Mouse (Mus musculus): ENCODE measurements at regions not wholly inside any gene's neighbourhood (a gene's known extent, or its start where the extent isn't known, plus 50 kb on each side); places are given as distances from the start of the nearest gene placed in this dataset.

DNA sequence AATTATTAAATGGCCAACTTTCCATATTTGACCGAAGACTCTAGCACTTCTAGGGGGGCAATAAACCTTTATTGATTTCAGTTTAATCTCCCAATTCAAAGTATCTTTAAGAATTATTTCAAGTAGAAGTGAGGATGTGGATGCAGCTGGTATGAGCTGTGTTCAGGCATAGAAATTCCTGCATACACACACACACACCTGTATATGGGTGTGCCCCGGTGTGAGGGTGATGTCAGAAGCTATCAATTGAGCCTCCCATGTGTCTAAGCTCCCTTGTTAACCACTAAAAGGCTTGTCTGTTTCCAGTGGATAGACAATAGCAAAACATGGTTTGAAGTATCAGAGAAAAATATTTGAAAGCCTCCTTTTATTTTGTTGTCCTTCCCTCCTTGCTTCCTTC lies 114.3 kb downstream of the Foxa2 start:
- POLR2A ChIA-PET = interaction anchor here in 2 of 4 experiments (0.8 to 1.0 kb wide), 2 partner anchors 12 to 97 kb away, joined by 3 to 4 read pairs; no protein-coding TSS in a partner anchor

DNA sequence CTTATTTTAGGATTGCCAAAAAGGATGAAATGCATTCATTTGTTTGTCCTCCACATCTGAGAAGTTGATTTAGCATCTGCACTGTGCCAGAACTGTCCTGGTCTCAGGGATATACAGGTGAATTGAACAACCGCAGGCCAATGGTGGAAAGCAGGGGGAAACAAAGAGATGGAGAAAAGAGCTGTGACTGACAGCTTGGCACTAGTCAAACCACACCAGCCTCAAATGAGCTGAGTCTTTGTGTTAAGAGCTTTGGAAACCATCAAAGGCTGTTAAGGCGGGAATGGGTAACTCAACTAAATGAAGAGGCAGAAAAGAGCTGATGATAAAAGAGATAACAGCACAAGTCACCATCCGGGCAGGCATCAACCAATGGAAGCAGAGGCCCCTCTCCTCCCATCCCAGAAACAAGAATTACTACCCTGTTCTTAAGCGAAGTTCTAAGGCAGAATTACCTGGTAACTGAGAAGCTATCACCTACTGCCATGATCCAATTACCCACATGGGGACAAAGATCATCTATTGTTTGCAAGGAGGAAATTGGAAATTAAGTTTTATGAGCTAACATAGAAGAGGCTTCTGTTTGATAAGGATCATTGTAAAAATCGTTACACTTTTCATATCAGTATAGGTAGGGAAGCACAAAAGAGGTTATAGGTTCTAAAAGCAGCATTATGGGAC lies 117.6 kb downstream of the Foxa2 start:
- CTCF ChIA-PET = no interaction called here
- POLR2A ChIA-PET = no interaction called here

More for the DNA sequence above, 114.3 kb downstream of the Foxa2 start:
- CTCF ChIA-PET = no interaction called here

DNA sequence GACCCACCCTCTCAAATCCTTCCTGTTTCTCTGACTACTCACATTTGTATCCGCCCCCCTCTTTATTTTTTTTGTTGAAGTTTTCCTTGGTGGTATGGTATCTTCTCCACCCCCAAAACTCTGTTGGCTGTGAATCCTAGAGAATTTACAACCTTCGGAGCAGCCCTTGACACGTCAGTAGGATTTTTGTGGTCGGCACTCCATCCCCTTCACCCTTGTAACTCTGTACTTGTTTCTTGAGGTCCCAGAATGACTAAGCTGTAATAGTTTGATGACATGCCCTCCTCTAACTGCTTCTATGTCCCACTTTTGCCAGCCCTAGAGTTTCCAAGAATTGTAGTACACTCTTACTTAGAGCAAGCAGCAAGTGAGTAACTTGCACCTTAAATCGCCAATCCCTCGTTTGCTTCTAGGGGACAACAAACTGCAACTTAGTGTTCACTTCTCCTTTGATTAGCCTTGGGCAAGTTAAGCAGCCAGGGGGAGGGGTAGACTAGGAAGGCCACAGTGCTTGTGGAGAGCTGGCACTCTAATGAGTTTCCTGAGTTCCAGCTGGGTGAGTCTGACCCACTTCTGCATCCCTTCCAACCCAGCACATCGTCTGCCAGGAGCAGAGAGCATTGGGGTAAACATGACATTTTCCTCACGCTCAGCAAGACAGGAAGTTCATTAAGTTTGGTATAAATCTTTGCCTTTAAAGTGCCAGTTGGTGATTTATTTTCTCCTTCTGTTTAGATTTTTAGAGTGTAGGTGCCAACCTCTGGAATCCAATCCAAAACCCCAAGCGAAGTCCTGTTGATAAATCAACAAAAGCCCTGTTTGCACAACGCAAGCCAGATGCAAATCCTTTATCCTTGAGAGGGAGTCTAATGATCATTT lies 118.7 kb downstream of the Foxa2 start:
- ChIA-PET CTCF (no interaction called here), POLR2A (no interaction called here)

GRCm38 (mm10) chr2:147926861-147927260 lies 119.9 kb downstream of the Foxa2 start:
- CTCF ChIA-PET = no interaction called here
- POLR2A ChIA-PET = no interaction called here

GRCm38 (mm10) chr2:147907341-147907740 lies 139.4 kb downstream of the Foxa2 start:
- CTCF ChIA-PET = interaction anchor here in 2 of 4 experiments (1.1 to 2.6 kb wide), 2 partner anchors 12 to 179 kb away, joined by 4 to 8 read pairs; no protein-coding TSS in a partner anchor
- POLR2A ChIA-PET = interaction anchor here in 1 of 4 experiments (0.7 kb wide), 1 partner anchor 195 kb away, joined by 3 read pairs; no protein-coding TSS in a partner anchor

- POLR2A ChIA-PET = interaction anchor here in 3 of 4 experiments (0.5 to 1.5 kb wide), 3 partner anchors 62 to 315 kb away, joined by 3 to 4 read pairs (median 3); no protein-coding TSS in a partner anchor
- CTCF ChIA-PET = interaction anchor here (1.1 to 2.6 kb wide), 4 partner anchors 11 to 180 kb away, joined by 4 to 11 read pairs (median 6); no protein-coding TSS in a partner anchor
Measured at GRCm38 (mm10) chr2:147905759-147906740, 140.7 kb downstream of the Foxa2 start.

- CTCF ChIA-PET = interaction anchor here in 2 of 4 experiments (0.8 to 2.6 kb wide), 3 partner anchors 10 to 177 kb away, joined by 3 to 8 read pairs (median 5); no protein-coding TSS in a partner anchor
- POLR2A ChIA-PET = no interaction called here
Measured at GRCm38 (mm10) chr2:147905118-147905517, 141.7 kb downstream of the Foxa2 start.

- POLR2A ChIA-PET = interaction anchor here in 1 of 4 experiments (1.1 kb wide), 1 partner anchor 10 kb away, joined by 3 read pairs; no protein-coding TSS in a partner anchor
- CTCF ChIA-PET = no interaction called here
Measured at GRCm38 (mm10) chr2:147899236-147899635, 147.5 kb downstream of the Foxa2 start.

- POLR2A ChIA-PET = no interaction called here
- CTCF ChIA-PET = interaction anchor here in 3 of 4 experiments (0.6 to 2.8 kb wide), 10 partner anchors 9 to 216 kb away, joined by 3 to 11 read pairs (median 4); no protein-coding TSS in a partner anchor
Measured at GRCm38 (mm10) chr2:147895691-147896090, 151.1 kb downstream of the Foxa2 start.

DNA sequence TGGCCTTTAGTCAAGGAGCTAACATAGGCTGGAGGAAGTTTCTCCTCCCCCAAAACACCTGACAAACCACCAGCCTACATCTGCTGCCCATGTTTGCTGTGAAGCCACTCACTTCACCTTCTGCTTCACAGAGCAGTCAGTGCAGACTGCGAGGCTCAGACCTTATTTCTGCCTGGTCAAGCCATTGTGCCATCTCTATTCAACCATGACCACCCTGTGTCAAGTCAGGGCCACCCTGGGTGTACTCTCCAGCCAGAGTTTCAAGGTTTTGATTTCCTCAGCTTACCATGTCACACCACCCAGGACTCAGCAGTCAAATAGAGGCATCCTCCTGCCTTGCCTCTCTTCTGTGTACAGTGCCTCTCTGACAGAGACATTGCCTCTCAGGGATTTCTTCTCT lies 152.6 kb downstream of the Foxa2 start:
- ChIA-PET CTCF (interaction anchor here in 3 of 4 experiments (0.6 to 2.8 kb wide), 4 partner anchors 11 to 73 kb away, joined by 3 to 11 read pairs (median 4); no protein-coding TSS in a partner anchor), POLR2A (interaction anchor here in 2 of 4 experiments (0.6 to 0.8 kb wide), 2 partner anchors 9 to 72 kb away, joined by 3 to 4 read pairs; no protein-coding TSS in a partner anchor)

DNA sequence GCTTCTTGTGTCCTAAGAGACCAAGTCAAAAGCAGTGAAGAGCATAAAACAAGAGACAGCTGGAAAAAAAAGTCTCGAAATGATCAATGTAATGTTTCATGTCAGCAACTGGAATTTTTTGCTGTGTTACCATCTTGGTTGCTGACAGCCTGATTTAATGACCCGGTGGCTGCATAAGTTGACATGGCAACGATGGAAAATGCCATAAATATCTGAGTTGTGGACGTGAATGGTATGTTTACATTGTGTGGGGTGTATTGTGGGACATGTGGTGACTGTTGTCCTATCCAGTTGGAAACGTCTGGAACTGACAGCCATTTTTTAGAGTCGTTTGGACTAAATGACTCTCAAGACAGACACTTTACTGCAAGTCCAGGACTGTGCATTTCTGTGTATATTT lies 160.6 kb downstream of the Foxa2 start:
- ChIA-PET CTCF (no interaction called here), POLR2A (no interaction called here)

- ChIA-PET CTCF (interaction anchor here in 1 of 4 experiments (1.4 kb wide), 1 partner anchor 18 kb away, joined by 4 read pairs; no protein-coding TSS in a partner anchor), POLR2A (no interaction called here)
Measured at GRCm38 (mm10) chr2:147877907-147878306, 168.9 kb downstream of the Foxa2 start.

- CTCF ChIA-PET = interaction anchor here in 1 of 4 experiments (1.4 kb wide), 1 partner anchor 18 kb away, joined by 4 read pairs; no protein-coding TSS in a partner anchor
- POLR2A ChIA-PET = no interaction called here
Measured at GRCm38 (mm10) chr2:147877543-147877904, 169.2 kb downstream of the Foxa2 start.

DNA sequence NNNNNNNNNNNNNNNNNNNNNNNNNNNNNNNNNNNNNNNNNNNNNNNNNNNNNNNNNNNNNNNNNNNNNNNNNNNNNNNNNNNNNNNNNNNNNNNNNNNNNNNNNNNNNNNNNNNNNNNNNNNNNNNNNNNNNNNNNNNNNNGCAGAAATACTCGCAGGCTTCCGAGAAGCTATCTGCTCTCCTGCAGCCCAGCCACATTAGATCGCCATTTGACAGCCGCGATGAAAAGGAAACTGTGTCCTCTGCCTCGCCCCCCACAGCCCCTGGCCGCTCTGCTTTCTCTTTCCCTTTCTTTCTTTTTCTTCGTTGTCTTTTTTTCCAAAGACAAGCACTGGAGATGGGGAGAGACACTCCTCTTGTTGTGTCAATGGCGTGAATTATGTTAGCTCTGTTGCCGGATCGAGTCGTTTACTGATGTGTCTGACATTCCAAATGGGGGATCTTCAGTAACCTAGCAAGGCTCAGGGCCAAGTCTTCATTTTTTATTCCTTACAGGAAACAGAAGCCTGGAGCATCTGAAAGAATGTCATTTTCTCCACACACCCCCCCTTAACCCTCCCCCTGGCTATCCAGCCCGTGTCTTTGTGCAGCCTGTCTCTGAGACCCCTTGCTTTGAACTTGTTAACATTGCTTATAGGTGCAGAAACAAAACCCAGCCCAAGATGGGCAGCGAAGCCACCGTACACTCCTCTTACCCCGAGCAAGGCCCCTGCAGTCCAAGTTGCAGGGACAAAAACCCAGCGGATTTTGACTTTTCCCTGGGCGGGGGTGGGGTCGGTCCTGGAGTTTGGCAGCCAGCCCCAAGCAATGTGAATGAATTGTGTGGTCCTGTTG lies 169.8 kb downstream of the Foxa2 start:
- CTCF ChIA-PET = interaction anchor here in 1 of 4 experiments (1.4 kb wide), 1 partner anchor 19 kb away, joined by 4 read pairs; no protein-coding TSS in a partner anchor

GRCm38 (mm10) chr2:147872972-147873371 lies 173.8 kb downstream of the Foxa2 start:
- ChIA-PET POLR2A (no interaction called here), CTCF (no interaction called here)

More for the DNA sequence above, 169.8 kb downstream of the Foxa2 start:
- POLR2A ChIA-PET = no interaction called here

DNA sequence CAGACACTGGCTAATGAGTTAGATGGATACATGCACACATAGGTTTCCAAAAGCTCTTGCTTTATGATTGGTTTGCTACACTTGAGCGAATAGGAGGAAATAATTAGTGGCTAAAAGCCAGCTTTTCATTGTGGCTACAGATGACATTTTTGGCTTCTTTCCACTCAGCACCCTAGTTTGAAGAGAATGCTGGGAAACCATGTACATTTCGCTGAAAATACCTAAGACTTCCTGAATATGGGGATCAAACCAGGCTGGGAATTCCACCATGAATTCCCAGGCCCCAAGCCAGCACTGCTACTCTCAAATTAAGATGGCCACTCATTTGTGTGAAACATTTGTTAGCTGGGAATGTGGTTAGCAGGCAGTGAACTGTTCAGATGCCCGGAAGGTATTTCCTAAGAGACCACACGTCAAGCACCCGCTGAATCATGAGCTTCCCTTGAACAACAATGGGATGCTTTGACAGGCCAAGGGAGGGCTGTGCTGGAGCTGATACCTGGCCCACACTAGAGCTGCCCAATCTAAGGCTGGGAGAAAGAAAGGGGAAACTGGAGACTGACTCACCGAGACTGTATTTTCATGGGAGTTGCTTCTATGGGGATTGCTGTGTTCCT lies 195.5 kb downstream of the Foxa2 start:
- ChIA-PET CTCF (interaction anchor here in 1 of 4 experiments (1.7 kb wide), 1 partner anchor 197 kb away, joined by 4 read pairs; no protein-coding TSS in a partner anchor), POLR2A (no interaction called here)

Measured in embryonic stem cell, embryonic (primary cell).